Mouse (Mus musculus) forebrain, postnatal 0 days (tissue): ENCODE results near the gene Mpz. TPM values are rescaled to one million over a fixed set of nuclear protein-coding genes. Genes with fewer than 3 reads are reported as not detected.

Experiments
- ATAC-seq: fragments of 200-750 bp; cut with Nextera tagmentation; 2 replicates; pipeline ENCODE4 v1.8.0; 2017; ENCODE audit warnings: mild to moderate bottlenecking, moderate library complexity
- DNase-seq: peaks from one replicate; pipeline ENCODE4 v3.0.0-alpha.2; 2015
- H3K27ac ChIP-seq: fragments of 300-500 bp; sonication (generic); 2 replicates; pipeline ENCODE4 v1.5.1; 2014; ENCODE audit warnings: low read depth, mild to moderate bottlenecking, antibody characterized with exemption, low read length, moderate library complexity, mixed read lengths
- H3K27me3 ChIP-seq: fragments of 300-500 bp; sonication (generic); 2 replicates; pipeline ENCODE4 v1.6.1; 2014; ENCODE audit warnings: mild to moderate bottlenecking, low read length, mixed read lengths; ENCODE audit not compliant: insufficient read depth
- H3K36me3 ChIP-seq: fragments of 300-500 bp; sonication (generic); 2 replicates; pipeline ENCODE4 v1.6.1; 2014; ENCODE audit warnings: mild to moderate bottlenecking, moderate library complexity; ENCODE audit not compliant: insufficient read depth
- H3K4me1 ChIP-seq: fragments of 300-500 bp; sonication (generic); 2 replicates; pipeline ENCODE4 v1.6.1; 2014; ENCODE audit warnings: antibody characterized with exemption; ENCODE audit not compliant: insufficient read depth
- H3K4me2 ChIP-seq: fragments of 300-500 bp; sonication (generic); 2 replicates; pipeline ENCODE4 v1.6.1; 2014; ENCODE audit warnings: low read depth, mild to moderate bottlenecking, moderate library complexity
- H3K4me3 ChIP-seq: fragments of 300-500 bp; sonication (generic); 2 replicates; pipeline ENCODE4 v1.5.1; 2014; ENCODE audit warnings: low read depth, low read length, mixed read lengths
- H3K9ac ChIP-seq: fragments of 300-500 bp; sonication (generic); 2 replicates; pipeline ENCODE4 v1.6.1; 2014; ENCODE audit warnings: mild to moderate bottlenecking
- H3K9me3 ChIP-seq: fragments of 300-500 bp; sonication (generic); 2 replicates; pipeline ENCODE4 v1.6.1; 2016; ENCODE audit warnings: low read length
- CTCF ChIP-seq: sonication (generic); IDR thresholded peaks from 2 replicates; pipeline ENCODE4 v1.5.1; 2016; ENCODE audit warnings: antibody characterized with exemption, control low read depth, low read depth
- WGBS: fragments of 180-500 bp; shearing (Covaris S2); extraction: QIAGEN DNeasy Blood & Tissue Kit; methylation state at CpG from one replicate; pipeline ENCODE4 v1.1.7; 2014; 5-methylcytosine and 5-hydroxymethylcytosine counted together
- polyA plus RNA-seq: library from polyadenylated mRNA; unstranded; fragments of >200 nt; fragmentation: Nextera tagmentation; extraction: Ambion mirVana; gene quantifications from 2 replicates; pipeline ENCODE4 v1.2.1, GENCODE M21; 2015
- total RNA-seq: library from RNA; depleted of rRNA; stranded (reverse); fragments of >200 nt; gene quantifications from 2 replicates; pipeline ENCODE4 v1.2.3, GENCODE M21; 2014

The Mpz gene
- total and polyA plus RNA-seq, 2 experiments from 2014 or later, result 0.30 to 0.38 TPM

DNA sequence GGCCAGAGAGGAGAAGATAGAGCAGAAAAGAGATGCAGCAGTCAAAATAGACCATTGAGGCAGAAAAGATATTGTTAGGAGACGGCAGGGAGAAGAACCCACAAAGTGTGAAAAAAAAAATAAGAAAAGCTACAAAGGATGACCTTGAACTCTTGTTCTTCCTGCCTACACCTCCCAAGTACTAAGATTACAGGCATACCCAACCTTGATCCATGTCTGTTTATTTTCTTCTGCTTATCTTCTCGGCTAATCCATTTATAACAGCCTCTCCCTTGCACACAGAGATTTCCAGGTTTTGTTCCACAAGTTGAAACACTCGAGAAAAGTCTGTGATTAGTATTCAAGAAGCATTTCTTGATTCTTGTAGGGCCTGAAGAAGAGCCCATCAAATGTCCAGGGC lies 19.4 kb downstream of the Mpz start:
- no peak for DNase-seq
- WGBS, result 62% methylated on average over 3 of the region's 3 CpGs
- H3K4me2 ChIP-seq, result no peak overlapping the region
- ATAC-seq, result no peak
- H3K9ac ChIP-seq, result no peak overlapping the region
- no peak for TF ChIP-seq CTCF
- H3K9me3 ChIP-seq, result no peaks in the 10 kb centered on the region
- no peaks in the 10 kb centered on the region for H3K36me3 ChIP-seq
- no peaks in the 10 kb centered on the region for H3K27me3 ChIP-seq
- no peak overlapping the region for H3K4me3 ChIP-seq
- no peak overlapping the region for H3K27ac ChIP-seq
- H3K4me1 ChIP-seq, result no peaks in the 10 kb centered on the region

DNA sequence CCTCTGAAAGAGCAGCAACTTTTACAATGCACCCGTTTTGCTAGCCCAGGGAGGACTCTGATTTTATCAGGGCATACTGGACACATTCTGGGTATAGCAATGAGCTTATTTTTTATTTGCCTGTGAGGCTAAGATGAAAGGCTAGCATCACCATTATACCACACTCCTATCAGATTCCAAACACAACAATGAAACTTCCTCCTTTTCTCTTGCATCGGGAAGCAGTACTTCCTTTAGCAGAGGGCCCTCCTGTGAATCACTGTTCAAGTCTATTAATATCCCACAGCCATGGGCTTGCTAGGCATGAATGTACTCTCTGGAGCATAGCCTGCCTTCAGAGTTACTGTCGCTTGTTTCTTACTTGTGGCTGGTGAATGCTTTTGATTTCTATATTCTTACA lies 20.6 kb downstream of the Mpz start:
- no peaks in the 10 kb centered on the region for H3K36me3 ChIP-seq
- no peak overlapping the region for H3K4me2 ChIP-seq
- H3K9me3 ChIP-seq, result no peaks in the 10 kb centered on the region
- WGBS, result 66% methylated on average over 3 of the region's 3 CpGs
- H3K27ac ChIP-seq, result no peak overlapping the region
- no peaks in the 10 kb centered on the region for H3K4me1 ChIP-seq
- ATAC-seq, result no peak
- no peak overlapping the region for H3K9ac ChIP-seq
- DNase-seq, result no peak
- no peaks in the 10 kb centered on the region for H3K27me3 ChIP-seq
- no peak for TF ChIP-seq CTCF
- H3K4me3 ChIP-seq, result no peak overlapping the region

DNA sequence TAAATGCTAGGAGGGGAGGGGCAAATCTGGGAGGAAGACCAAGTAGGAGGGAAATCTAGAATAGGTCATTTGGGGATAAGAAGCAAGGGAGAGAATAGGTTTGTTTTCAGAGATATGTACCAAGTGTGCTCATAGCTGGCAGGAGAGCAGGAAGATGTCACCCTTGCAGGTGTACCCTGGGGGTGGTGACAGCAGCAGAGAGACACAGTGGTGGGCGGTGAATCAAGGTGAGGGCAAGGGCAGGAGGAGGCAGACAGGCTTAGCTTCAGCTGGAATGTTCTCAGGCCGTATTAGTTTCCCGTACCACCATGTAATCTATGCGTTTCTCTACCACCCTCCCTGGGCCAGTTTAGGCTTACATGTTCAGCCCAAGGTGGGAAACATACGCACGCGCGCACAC lies 22.3 kb downstream of the Mpz start:
- Histone ChIP-seq H3K9ac (no peak overlapping the region), H3K27me3 (no peaks in the 10 kb centered on the region), H3K4me3 (no peak overlapping the region), H3K36me3 (no peaks in the 10 kb centered on the region), H3K27ac (no peak overlapping the region), H3K9me3 (no peaks in the 10 kb centered on the region), H3K4me1 (no peaks in the 10 kb centered on the region), H3K4me2 (no peak overlapping the region)
- ATAC-seq (no peak), DNase-seq (no peak)
- WGBS, result 93% methylated on average over 8 of the region's 8 CpGs
- TF ChIP-seq CTCF, result no peak

DNA sequence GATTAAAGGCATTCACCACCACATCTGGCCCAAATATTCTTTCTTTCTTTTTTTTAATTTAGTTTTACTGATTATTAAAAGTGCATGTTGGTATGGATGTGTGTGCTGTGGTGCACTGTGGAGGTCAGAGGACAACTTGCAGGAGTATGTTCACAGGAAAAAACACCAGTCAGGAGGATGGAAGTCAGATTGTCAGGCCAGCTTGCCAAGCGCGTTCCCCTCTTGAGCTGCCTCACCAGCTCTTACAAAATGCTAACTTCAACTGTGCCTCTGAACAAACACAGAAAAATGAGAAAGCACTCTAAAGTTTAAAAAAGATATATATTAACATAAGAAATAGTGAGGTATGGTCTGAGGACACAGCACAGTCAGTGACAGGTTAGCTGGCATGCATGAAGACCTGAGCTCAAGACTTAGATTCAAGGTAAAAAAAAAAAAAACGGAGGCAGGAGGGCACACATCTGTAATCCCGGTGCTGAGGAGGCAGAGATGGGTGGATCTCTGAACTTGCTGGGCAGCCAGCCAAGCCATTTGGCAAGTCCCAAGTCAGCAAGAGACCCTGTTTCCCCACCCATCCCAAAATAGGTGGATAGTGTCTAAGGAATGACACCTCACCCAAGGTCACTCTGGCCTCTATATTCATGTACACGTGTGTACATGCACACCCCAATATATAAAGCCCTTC lies 29.1 kb downstream of the Mpz start:
- Histone ChIP-seq H3K4me1 (no peaks in the 10 kb centered on the region), H3K9ac (no peak overlapping the region), H3K36me3 (no peaks in the 10 kb centered on the region), H3K27me3 (no peaks in the 10 kb centered on the region), H3K27ac (no peak overlapping the region), H3K9me3 (no peaks in the 10 kb centered on the region), H3K4me2 (no peak overlapping the region), H3K4me3 (no peak overlapping the region)
- DNase-seq (no peak), ATAC-seq (no peak)
- 87% methylated on average over 5 of the region's 5 CpGs for WGBS
- TF ChIP-seq CTCF, result no peak

DNA sequence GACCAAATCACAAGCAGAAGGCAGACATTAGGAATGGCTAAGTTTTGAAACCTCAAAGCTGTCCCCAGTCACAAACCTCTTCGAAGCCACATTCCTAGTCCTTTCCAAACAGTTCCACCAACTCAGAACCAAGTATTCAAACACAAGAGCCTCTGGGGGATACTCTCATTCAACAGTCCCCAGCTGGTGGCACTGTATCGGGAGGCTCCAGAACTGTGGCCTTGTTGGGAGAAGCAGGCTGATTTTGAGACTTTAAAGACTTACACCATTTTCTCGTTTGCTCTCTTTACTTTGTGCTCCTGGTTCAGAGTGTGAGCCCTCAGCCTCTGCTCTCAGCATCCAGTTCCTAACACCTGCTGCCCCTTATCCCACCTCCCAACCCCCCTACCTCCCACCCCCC lies 32.5 kb downstream of the Mpz start:
- Histone ChIP-seq H3K27ac (no peak overlapping the region), H3K4me2 (no peak overlapping the region), H3K27me3 (no peaks in the 10 kb centered on the region), H3K4me1 (no peaks in the 10 kb centered on the region), H3K9me3 (no peaks in the 10 kb centered on the region), H3K36me3 (no peaks in the 10 kb centered on the region), H3K4me3 (no peak overlapping the region), H3K9ac (no peak overlapping the region)
- TF ChIP-seq CTCF, result no peak
- no peak for DNase-seq
- no peak for ATAC-seq
- WGBS, result 70% methylated on average over 3 of the region's 3 CpGs

DNA sequence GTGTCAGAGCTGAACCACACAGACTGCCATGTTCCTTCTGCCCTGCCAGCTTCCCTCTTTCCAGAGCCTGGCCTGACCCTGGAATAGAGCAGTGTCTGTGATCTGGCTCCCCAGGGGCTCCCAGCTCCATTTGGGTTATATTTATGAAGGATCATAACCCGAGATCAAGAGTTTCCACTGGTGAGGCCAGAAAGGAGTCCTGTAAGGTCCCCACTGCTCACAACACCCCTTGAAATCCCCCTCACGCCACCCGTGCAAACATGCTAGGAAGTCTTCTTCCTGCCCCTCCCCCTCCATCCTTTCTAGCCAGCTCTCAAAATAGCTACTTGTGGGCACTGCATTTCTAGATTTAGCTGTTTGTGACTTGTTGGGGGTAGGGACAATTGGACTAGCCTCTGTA lies 33.1 kb downstream of the Mpz start:
- 80% methylated on average over 3 of the region's 3 CpGs for WGBS
- H3K9ac ChIP-seq, result no peak overlapping the region
- H3K4me1 ChIP-seq, result no peaks in the 10 kb centered on the region
- ATAC-seq, result no peak
- no peak overlapping the region for H3K4me2 ChIP-seq
- no peak overlapping the region for H3K4me3 ChIP-seq
- H3K27ac ChIP-seq, result no peak overlapping the region
- TF ChIP-seq CTCF, result no peak
- DNase-seq, result no peak
- no peaks in the 10 kb centered on the region for H3K36me3 ChIP-seq
- no peaks in the 10 kb centered on the region for H3K27me3 ChIP-seq
- no peaks in the 10 kb centered on the region for H3K9me3 ChIP-seq

DNA sequence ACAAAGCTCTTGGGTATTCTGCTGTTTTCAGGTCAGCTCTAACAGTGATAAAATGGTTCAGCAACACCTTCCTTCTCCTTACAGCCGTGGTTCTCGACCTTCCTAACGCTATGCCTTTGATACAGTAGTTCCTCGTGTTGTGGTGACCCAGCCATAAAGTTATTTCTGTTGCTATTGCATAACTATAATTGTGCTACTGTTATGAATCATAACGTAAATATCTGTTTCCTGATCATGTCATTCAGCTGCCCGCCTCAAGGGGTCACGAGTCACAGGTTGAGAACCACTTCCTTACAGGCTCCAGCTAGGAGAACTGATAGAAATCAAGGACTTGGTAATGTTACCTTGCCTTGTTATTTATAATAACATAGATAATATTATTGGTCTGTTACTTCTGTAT lies 33.8 kb downstream of the Mpz start:
- DNase-seq (no peak), ATAC-seq (no peak)
- H3K4me3 ChIP-seq, result no peak overlapping the region
- no peak overlapping the region for H3K27ac ChIP-seq
- H3K36me3 ChIP-seq, result no peaks in the 10 kb centered on the region
- 92% methylated on average over 7 of the region's 7 CpGs for WGBS
- no peaks in the 10 kb centered on the region for H3K27me3 ChIP-seq
- TF ChIP-seq CTCF, result peak; percentile 10; the same call in 1 of the 2 replicates
- H3K4me2 ChIP-seq, result no peak overlapping the region
- no peaks in the 10 kb centered on the region for H3K4me1 ChIP-seq
- H3K9ac ChIP-seq, result no peak overlapping the region
- H3K9me3 ChIP-seq, result no peaks in the 10 kb centered on the region
